Mouse (Mus musculus): ENCODE data around the gene Chchd5.

- TF ChIP-seq POLR2A (IDR thresholded peaks at IDR 0.05; ENCODE audit: borderline replicate concordance, insufficient read depth, low read length) (no peak), CTCF (IDR thresholded peaks at IDR 0.05; ENCODE audit: borderline replicate concordance, insufficient read depth, low read depth, low read length) (no peak)
Observed at GRCm38 (mm10) chr2:129083514-129083913, 46.0 kb upstream of the Chchd5 start.

Data from cerebellum, adult 2 months (tissue).